Mouse (Mus musculus) MEL (cell line): ENCODE measurements around the gene Tmem30c.

ENCODE experiments used
- CTCF ChIP-seq, 3 experiments: IDR thresholded peaks in 2 of 3; conservative IDR thresholded peaks in 1 of 3; 2 replicates each; pipeline ENCODE4 v1.5.1; 2011 to 2012; ENCODE audit warnings: low read length in 3 of 3, low read depth in 2 of 3, mild to moderate bottlenecking in 2 of 3, improper control_type of control experiment in 1 of 3, inconsistent platforms in 1 of 3, mixed read lengths in 1 of 3, moderate library complexity in 1 of 3; ENCODE audit not compliant: control insufficient read depth in 1 of 3, insufficient read depth in 1 of 3, poor library complexity in 1 of 3, severe bottlenecking in 1 of 3
- EP300 ChIP-seq, 2 experiments: IDR thresholded peaks; 2 replicates each; pipeline ENCODE4 v1.6.1; 2011; ENCODE audit warnings: improper control_type of control experiment in 2 of 2, low read length in 2 of 2, low read depth in 1 of 2, mild to moderate bottlenecking in 1 of 2
- GATA1 ChIP-seq: IDR thresholded peaks from 2 replicates; pipeline ENCODE4 v1.6.1; 2011; ENCODE audit warnings: low read depth, low read length, improper control_type of control experiment
- KAT2A ChIP-seq: conservative IDR thresholded peaks from 2 replicates; pipeline ENCODE4 v1.6.1; 2012; ENCODE audit warnings: low read depth, low read length, improper control_type of control experiment, inconsistent platforms
- MXI1 ChIP-seq: IDR thresholded peaks from 2 replicates; pipeline ENCODE4 v1.6.1; 2011; ENCODE audit warnings: mild to moderate bottlenecking, low read depth, low read length, improper control_type of control experiment
- SIN3A ChIP-seq: IDR thresholded peaks from 2 replicates; pipeline ENCODE4 v1.6.1; 2012; ENCODE audit warnings: low read length, improper control_type of control experiment, inconsistent platforms
- TAL1 ChIP-seq: IDR thresholded peaks from 2 replicates; pipeline ENCODE4 v1.6.1; 2012; ENCODE audit warnings: mild to moderate bottlenecking, inconsistent platforms, low read length, moderate library complexity, mixed read lengths
- TBP ChIP-seq: IDR thresholded peaks from 2 replicates; pipeline ENCODE4 v1.8.0; 2011; ENCODE audit warnings: low read depth, low read length, improper control_type of control experiment
- UBTF ChIP-seq: IDR thresholded peaks from 2 replicates; pipeline ENCODE4 v1.6.1; 2012; ENCODE audit warnings: low read depth, mild to moderate bottlenecking, inconsistent platforms, low read length, improper control_type of control experiment, moderate library complexity, borderline replicate concordance; ENCODE audit not compliant: insufficient read depth
- USF2 ChIP-seq, 2 experiments: IDR thresholded peaks; 2 replicates each; pipeline ENCODE4 v1.6.1; 2011 to 2012; ENCODE audit warnings: improper control_type of control experiment in 2 of 2, low read length in 2 of 2, borderline replicate concordance in 1 of 2, inconsistent platforms in 1 of 2, low read depth in 1 of 2, mild to moderate bottlenecking in 1 of 2; ENCODE audit not compliant: insufficient read depth in 1 of 2
- ZC3H11A ChIP-seq: IDR thresholded peaks from 2 replicates; pipeline ENCODE4 v1.6.1; 2012; ENCODE audit warnings: low read depth, mild to moderate bottlenecking, inconsistent platforms, low read length, improper control_type of control experiment

DNA sequence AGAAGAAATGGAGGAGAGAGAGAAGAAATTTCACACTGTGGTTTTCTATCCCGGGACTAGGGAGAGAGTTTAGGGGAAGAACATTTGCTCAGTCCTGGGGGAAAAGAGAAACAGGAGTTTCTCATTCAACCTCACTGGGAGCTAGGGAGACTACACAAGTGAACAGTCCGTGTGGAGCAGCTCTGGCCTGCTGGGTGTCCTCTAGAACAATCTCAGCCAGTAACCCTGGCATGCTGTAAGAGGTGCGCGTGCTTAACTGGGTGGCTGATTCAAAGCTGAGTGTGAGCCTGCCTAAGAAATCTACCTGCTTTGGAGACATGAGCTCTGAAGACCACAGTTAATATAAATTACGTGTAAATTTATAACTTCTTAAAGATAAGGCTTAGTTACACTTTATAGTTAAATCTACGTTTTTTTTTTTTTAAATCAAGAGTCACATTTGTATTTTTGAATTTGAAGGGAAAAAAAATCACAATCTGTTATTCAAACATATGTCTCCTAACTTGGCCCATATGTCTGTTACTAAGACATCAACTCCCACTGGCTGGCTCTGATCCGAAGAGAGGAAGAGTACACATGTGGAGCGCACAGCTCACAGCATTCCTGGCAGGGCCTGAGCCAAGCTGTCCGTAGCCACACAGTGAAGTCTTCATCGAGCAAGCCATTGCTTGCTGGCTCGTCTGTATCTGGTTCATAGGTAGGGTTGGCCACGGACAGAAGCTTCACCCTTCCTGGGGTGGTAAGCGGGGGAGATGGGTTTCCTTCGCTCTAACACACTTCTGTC lies 24.4 kb downstream of the Tmem30c start:
- TF ChIP-seq ZC3H11A (no peak), KAT2A (no peak), MXI1 (no peak), EP300 (IDR thresholded peaks at IDR 0.05; ENCODE audit: low read depth in 1 of 2, low read length in 2 of 2) (no peak), SIN3A (no peak), TAL1 (no peak), GATA1 (no peak), UBTF (no peak), USF2 (IDR thresholded peaks at IDR 0.05; ENCODE audit: borderline replicate concordance in 1 of 2, insufficient read depth in 1 of 2, low read depth in 1 of 2, low read length in 2 of 2) (no peak), TBP (no peak), CTCF (IDR thresholded peaks at IDR 0.05 in 2 of 3, conservative IDR thresholded peaks at IDR 0.05 in 1 of 3; ENCODE audit: control insufficient read depth in 1 of 3, insufficient read depth in 1 of 3, low read depth in 2 of 3, low read length in 3 of 3, poor library complexity in 1 of 3, severe bottlenecking in 1 of 3) (no peak)
